Mouse (Mus musculus): ENCODE results near the gene Pbx4. TPM values are rescaled to one million over a fixed set of nuclear protein-coding genes. Genes with fewer than 3 reads are reported as not detected.
A peak's percentile ranks its signal among the peaks of the same experiment; 100 is the strongest.

The Pbx4 gene
- polyA plus RNA-seq, 1 experiment from 2014 or later, result 2.9 TPM

- Histone ChIP-seq H3K9me3 (ENCODE audit: control insufficient read depth, low read length) (no peaks in the 10 kb centered on the region), H3K4me1 (ENCODE audit: control insufficient read depth, insufficient read depth, low read length) (peaks cover 13% of the 10 kb centered on the region), H3K4me2 (ENCODE audit: low read depth, low read length) (no peak overlapping the region), H3K4me3 (ENCODE audit: low read length) (no peak overlapping the region), H3K27ac (ENCODE audit: low read length) (no peak overlapping the region), H3K9ac (ENCODE audit: low read depth, low read length) (no peak overlapping the region), H3K36me3 (ENCODE audit: control insufficient read depth, insufficient read depth, low read length) (no peaks in the 10 kb centered on the region), H3K27me3 (replicated peaks; ENCODE audit: control insufficient read depth, insufficient read depth, low read length) (no peaks in the 10 kb centered on the region)
- ATAC-seq, result no peak
- 94% methylated on average over 12 of the region's 12 CpGs for WGBS
Measured at GRCm38 (mm10) chr8:69826371-69826770, 5.9 kb upstream of the Pbx4 start.

GRCm38 (mm10) chr8:69837057-69837682, 4.9 kb downstream of the Pbx4 start:
- no peaks in the 10 kb centered on the region for H3K27me3 ChIP-seq (replicated peaks; ENCODE audit: control insufficient read depth, insufficient read depth, low read length)
- H3K9me3 ChIP-seq (ENCODE audit: control insufficient read depth, low read length), result no peaks in the 10 kb centered on the region
- WGBS, result 56% methylated on average over 8 of the region's 8 CpGs
- H3K4me2 ChIP-seq (ENCODE audit: low read depth, low read length), result no peak overlapping the region
- H3K36me3 ChIP-seq (ENCODE audit: control insufficient read depth, insufficient read depth, low read length), result no peaks in the 10 kb centered on the region
- ATAC-seq, result no peak
- H3K27ac ChIP-seq (ENCODE audit: low read length), result no peak overlapping the region
- H3K4me3 ChIP-seq (ENCODE audit: low read length), result no peak overlapping the region
- no peak overlapping the region for H3K9ac ChIP-seq (ENCODE audit: low read depth, low read length)
- peaks cover 7% of the 10 kb centered on the region for H3K4me1 ChIP-seq (ENCODE audit: control insufficient read depth, insufficient read depth, low read length)

- Histone ChIP-seq H3K36me3 (ENCODE audit: control insufficient read depth, insufficient read depth, low read length) (no peaks in the 10 kb centered on the region), H3K4me1 (ENCODE audit: control insufficient read depth, insufficient read depth, low read length) (no peaks in the 10 kb centered on the region), H3K9me3 (ENCODE audit: control insufficient read depth, low read length) (no peaks in the 10 kb centered on the region), H3K27ac (ENCODE audit: low read length) (no peak overlapping the region), H3K4me3 (ENCODE audit: low read length) (no peak overlapping the region), H3K4me2 (ENCODE audit: low read depth, low read length) (no peak overlapping the region), H3K27me3 (replicated peaks; ENCODE audit: control insufficient read depth, insufficient read depth, low read length) (no peaks in the 10 kb centered on the region), H3K9ac (ENCODE audit: low read depth, low read length) (no peak overlapping the region)
- 75% methylated on average over 3 of the region's 3 CpGs for WGBS
- no peak for ATAC-seq
Measured at GRCm38 (mm10) chr8:69847167-69848065, 15.1 kb downstream of the Pbx4 start.

GRCm38 (mm10) chr8:69848951-69849350, 16.7 kb downstream of the Pbx4 start:
- no peak overlapping the region for H3K9ac ChIP-seq (ENCODE audit: low read depth, low read length)
- H3K27ac ChIP-seq (ENCODE audit: low read length), result no peak overlapping the region
- no peaks in the 10 kb centered on the region for H3K9me3 ChIP-seq (ENCODE audit: control insufficient read depth, low read length)
- no peaks in the 10 kb centered on the region for H3K4me1 ChIP-seq (ENCODE audit: control insufficient read depth, insufficient read depth, low read length)
- no peaks in the 10 kb centered on the region for H3K27me3 ChIP-seq (replicated peaks; ENCODE audit: control insufficient read depth, insufficient read depth, low read length)
- no peaks in the 10 kb centered on the region for H3K36me3 ChIP-seq (ENCODE audit: control insufficient read depth, insufficient read depth, low read length)
- H3K4me2 ChIP-seq (ENCODE audit: low read depth, low read length), result no peak overlapping the region
- 73% methylated on average over 8 of the region's 8 CpGs for WGBS
- H3K4me3 ChIP-seq (ENCODE audit: low read length), result no peak overlapping the region
- ATAC-seq, result peak; percentile 91

- Histone ChIP-seq H3K27ac (ENCODE audit: low read length) (no peak overlapping the region), H3K4me1 (ENCODE audit: control insufficient read depth, insufficient read depth, low read length) (no peaks in the 10 kb centered on the region), H3K27me3 (replicated peaks; ENCODE audit: control insufficient read depth, insufficient read depth, low read length) (no peaks in the 10 kb centered on the region), H3K36me3 (ENCODE audit: control insufficient read depth, insufficient read depth, low read length) (no peaks in the 10 kb centered on the region), H3K4me3 (ENCODE audit: low read length) (no peak overlapping the region), H3K9me3 (ENCODE audit: control insufficient read depth, low read length) (no peaks in the 10 kb centered on the region), H3K4me2 (ENCODE audit: low read depth, low read length) (no peak overlapping the region), H3K9ac (ENCODE audit: low read depth, low read length) (no peak overlapping the region)
- WGBS, result 37% methylated on average over 3 of the region's 3 CpGs
- no peak for ATAC-seq
Measured at GRCm38 (mm10) chr8:69849899-69850298, 17.6 kb downstream of the Pbx4 start.

- no peak overlapping the region for H3K9ac ChIP-seq (ENCODE audit: low read depth, low read length)
- H3K4me1 ChIP-seq (ENCODE audit: control insufficient read depth, insufficient read depth, low read length), result no peaks in the 10 kb centered on the region
- H3K27me3 ChIP-seq (replicated peaks; ENCODE audit: control insufficient read depth, insufficient read depth, low read length), result no peaks in the 10 kb centered on the region
- no peak overlapping the region for H3K27ac ChIP-seq (ENCODE audit: low read length)
- no peak overlapping the region for H3K4me2 ChIP-seq (ENCODE audit: low read depth, low read length)
- H3K36me3 ChIP-seq (ENCODE audit: control insufficient read depth, insufficient read depth, low read length), result no peaks in the 10 kb centered on the region
- no peaks in the 10 kb centered on the region for H3K9me3 ChIP-seq (ENCODE audit: control insufficient read depth, low read length)
- 77% methylated on average over 7 of the region's 7 CpGs for WGBS
- no peak overlapping the region for H3K4me3 ChIP-seq (ENCODE audit: low read length)
- no peak for ATAC-seq
Measured at GRCm38 (mm10) chr8:69850926-69851506, 18.7 kb downstream of the Pbx4 start.

GRCm38 (mm10) chr8:69853869-69854268, 21.6 kb downstream of the Pbx4 start:
- Histone ChIP-seq H3K4me3 (ENCODE audit: low read length) (no peak overlapping the region), H3K36me3 (ENCODE audit: control insufficient read depth, insufficient read depth, low read length) (no peaks in the 10 kb centered on the region), H3K27ac (ENCODE audit: low read length) (no peak overlapping the region), H3K4me1 (ENCODE audit: control insufficient read depth, insufficient read depth, low read length) (no peaks in the 10 kb centered on the region), H3K9ac (ENCODE audit: low read depth, low read length) (no peak overlapping the region), H3K9me3 (ENCODE audit: control insufficient read depth, low read length) (no peaks in the 10 kb centered on the region), H3K27me3 (replicated peaks; ENCODE audit: control insufficient read depth, insufficient read depth, low read length) (no peaks in the 10 kb centered on the region), H3K4me2 (ENCODE audit: low read depth, low read length) (no peak overlapping the region)
- ATAC-seq, result no peak
- 91% methylated on average over 10 of the region's 10 CpGs for WGBS

- H3K4me3 ChIP-seq (ENCODE audit: low read length), result no peak overlapping the region
- no peak overlapping the region for H3K27ac ChIP-seq (ENCODE audit: low read length)
- H3K27me3 ChIP-seq (replicated peaks; ENCODE audit: control insufficient read depth, insufficient read depth, low read length), result no peaks in the 10 kb centered on the region
- H3K36me3 ChIP-seq (ENCODE audit: control insufficient read depth, insufficient read depth, low read length), result no peaks in the 10 kb centered on the region
- WGBS, result 62% methylated on average over 4 of the region's 4 CpGs
- H3K4me2 ChIP-seq (ENCODE audit: low read depth, low read length), result no peak overlapping the region
- ATAC-seq, result no peak
- H3K4me1 ChIP-seq (ENCODE audit: control insufficient read depth, insufficient read depth, low read length), result no peaks in the 10 kb centered on the region
- H3K9me3 ChIP-seq (ENCODE audit: control insufficient read depth, low read length), result no peaks in the 10 kb centered on the region
- H3K9ac ChIP-seq (ENCODE audit: low read depth, low read length), result no peak overlapping the region
Measured at GRCm38 (mm10) chr8:69860807-69861206, 28.5 kb downstream of the Pbx4 start.

GRCm38 (mm10) chr8:69861251-69861650, 29.0 kb downstream of the Pbx4 start:
- no peaks in the 10 kb centered on the region for H3K9me3 ChIP-seq (ENCODE audit: control insufficient read depth, low read length)
- H3K4me2 ChIP-seq (ENCODE audit: low read depth, low read length), result no peak overlapping the region
- H3K4me3 ChIP-seq (ENCODE audit: low read length), result no peak overlapping the region
- no peak overlapping the region for H3K27ac ChIP-seq (ENCODE audit: low read length)
- H3K4me1 ChIP-seq (ENCODE audit: control insufficient read depth, insufficient read depth, low read length), result no peaks in the 10 kb centered on the region
- H3K27me3 ChIP-seq (replicated peaks; ENCODE audit: control insufficient read depth, insufficient read depth, low read length), result no peaks in the 10 kb centered on the region
- no peaks in the 10 kb centered on the region for H3K36me3 ChIP-seq (ENCODE audit: control insufficient read depth, insufficient read depth, low read length)
- ATAC-seq, result no peak
- H3K9ac ChIP-seq (ENCODE audit: low read depth, low read length), result no peak overlapping the region
- WGBS, result 58% methylated on average over 2 of the region's 2 CpGs
